Mouse (Mus musculus): ENCODE results near the gene Errfi1.

GRCm38 (mm10) chr4:150866069-150866468 lies 12.3 kb downstream of the Errfi1 start:
- no peak for TF ChIP-seq POLR2A (IDR thresholded peaks at IDR 0.05; ENCODE audit: control insufficient read depth in 1 of 2, insufficient read depth in 1 of 2, low read depth in 1 of 2, low read length in 2 of 2, poor library complexity in 1 of 2)
- TF ChIP-seq CTCF (IDR thresholded peaks at IDR 0.05 in 2 of 3, conservative IDR thresholded peaks at IDR 0.05 in 1 of 3; ENCODE audit: control insufficient read depth in 1 of 3, insufficient read depth in 1 of 3, low read depth in 2 of 3, low read length in 3 of 3, poor library complexity in 1 of 3, severe bottlenecking in 1 of 3): no peak
- TF ChIP-seq TBP (IDR thresholded peaks at IDR 0.05; ENCODE audit: low read depth, low read length): no peak
- no peak for TF ChIP-seq RCOR1 (IDR thresholded peaks at IDR 0.05; ENCODE audit: low read depth, low read length)
- no peak for TF ChIP-seq USF1 (IDR thresholded peaks at IDR 0.05; ENCODE audit: low read depth, low read length)
- TF ChIP-seq GATA1 (IDR thresholded peaks at IDR 0.05; ENCODE audit: low read depth, low read length): no peak
- TF ChIP-seq USF2 (IDR thresholded peaks at IDR 0.05; ENCODE audit: borderline replicate concordance in 1 of 2, insufficient read depth in 1 of 2, low read depth in 1 of 2, low read length in 2 of 2): no peak
- no peak for TF ChIP-seq MXI1 (IDR thresholded peaks at IDR 0.05; ENCODE audit: low read depth, low read length)
- no peak for TF ChIP-seq EP300 (IDR thresholded peaks at IDR 0.05; ENCODE audit: low read depth in 1 of 2, low read length in 2 of 2)
- no peak for TF ChIP-seq ZNF384 (IDR thresholded peaks at IDR 0.05; ENCODE audit: low read depth, low read length)
- no peak for TF ChIP-seq NRF1 (IDR thresholded peaks at IDR 0.05; ENCODE audit: insufficient read depth, low read depth, low read length, poor library complexity, severe bottlenecking)
- TF ChIP-seq MAFK (IDR thresholded peaks at IDR 0.05; ENCODE audit: borderline replicate concordance, low read depth, low read length): no peak
- no peak for TF ChIP-seq MEF2A (IDR thresholded peaks at IDR 0.05; ENCODE audit: extremely low read depth, insufficient replicate concordance, low read depth, low read length, poor library complexity, severe bottlenecking)
